Mouse (Mus musculus) small intestine, adult 2 months (tissue): Measurements from ENCODE around the gene Aunip.

Experiments used
- CTCF ChIP-seq: fragments of 200-500 bp; IDR thresholded peaks from 2 replicates; pipeline ENCODE4 v1.5.1; 2012; ENCODE audit warnings: low read depth, mild to moderate bottlenecking, control low read depth, inconsistent platforms, low read length, moderate library complexity, mixed read lengths; ENCODE audit not compliant: insufficient replicate concordance, insufficient read length; ENCODE audit errors: extremely low read depth
- POLR2A ChIP-seq: fragments of 200-500 bp; IDR thresholded peaks from 2 replicates; pipeline ENCODE4 v1.6.1; 2012; ENCODE audit warnings: low read depth, mild to moderate bottlenecking, control low read depth, inconsistent platforms, low read length, moderate library complexity

GRCm38 (mm10) chr4:134474240-134474639, 36.6 kb upstream of the Aunip start:
- TF ChIP-seq CTCF (no peak), POLR2A (no peak)
